Mouse (Mus musculus) neural tube, embryonic 10.5 days (tissue): ENCODE measurements around the gene Pawr.
A peak's percentile ranks its signal among the peaks of the same experiment; 100 is the strongest.
"Not testable (repeated sequence)": the region's sequence is repeated elsewhere in the genome, so short reads cannot be mapped to it uniquely, and the experiment has no call there.

ENCODE experiments used
- DNase-seq: peaks from one replicate; pipeline ENCODE4 v3.0.0-alpha.2; 2017; ENCODE audit warnings: low spot score; ENCODE audit errors: extremely low spot score

Pawr gene

GRCm38 (mm10) chr10:108313845-108314244 lies 18.1 kb upstream of the Pawr start:
- DNase-seq: no peak

- DNase-seq: no peak
Measured at GRCm38 (mm10) chr10:108314396-108314795, 17.5 kb upstream of the Pawr start.

- DNase-seq: no peak
Measured at GRCm38 (mm10) chr10:108315236-108315635, 16.7 kb upstream of the Pawr start.

- no peak for DNase-seq
Measured at GRCm38 (mm10) chr10:108328356-108328755, 3.6 kb upstream of the Pawr start.

DNA sequence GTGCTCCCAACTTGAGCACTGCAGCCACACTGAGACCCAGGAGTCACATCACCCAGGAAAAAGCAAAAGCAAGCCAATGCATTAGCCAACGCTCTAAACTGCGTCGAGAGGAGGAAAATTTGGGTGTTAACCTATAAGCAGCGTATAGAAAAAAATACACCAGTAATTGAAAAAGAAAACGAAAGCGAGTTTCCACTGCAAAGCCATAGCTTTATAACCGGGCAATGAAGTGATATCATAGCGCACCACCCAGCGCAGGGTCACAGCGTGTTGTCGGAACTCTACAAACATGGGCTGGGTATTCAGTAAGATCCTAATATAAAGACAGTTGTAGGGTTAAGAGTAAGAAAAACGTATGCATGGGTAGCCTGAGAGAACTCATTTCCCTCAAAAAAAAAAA lies 2.9 kb upstream of the Pawr start:
- no peak for DNase-seq

GRCm38 (mm10) chr10:108329771-108330170 lies 2.1 kb upstream of the Pawr start:
- DNase-seq: no peak

- DNase-seq: no peak
Measured at GRCm38 (mm10) chr10:108330964-108331363, 957 bp upstream of the Pawr start.

- DNase-seq: peak; percentile 76
Measured at GRCm38 (mm10) chr10:108332571-108333541, 935 bp downstream of the Pawr start.

- DNase-seq: peak; percentile 24
Measured at GRCm38 (mm10) chr10:108333642-108334041, 1.7 kb downstream of the Pawr start.

DNA sequence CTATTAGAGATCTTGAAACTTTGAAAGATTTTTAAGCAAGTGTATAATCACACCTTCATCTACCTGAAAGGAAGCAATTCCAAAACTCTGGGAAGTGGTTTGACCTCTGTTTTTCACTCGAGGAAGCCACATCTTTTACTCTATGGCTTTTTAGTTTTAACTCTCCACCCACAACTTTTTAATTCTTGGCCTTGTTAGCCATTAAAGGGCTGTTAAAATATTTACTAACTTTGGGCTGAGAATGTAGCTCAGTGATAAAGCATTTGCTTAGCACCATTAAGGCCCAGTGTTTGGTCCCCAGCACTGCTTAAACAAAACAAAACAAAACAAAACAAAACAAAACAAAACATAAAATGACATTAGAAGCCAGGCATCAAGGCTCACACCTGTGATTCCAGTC lies 2.2 kb downstream of the Pawr start:
- DNase-seq: no peak

DNA sequence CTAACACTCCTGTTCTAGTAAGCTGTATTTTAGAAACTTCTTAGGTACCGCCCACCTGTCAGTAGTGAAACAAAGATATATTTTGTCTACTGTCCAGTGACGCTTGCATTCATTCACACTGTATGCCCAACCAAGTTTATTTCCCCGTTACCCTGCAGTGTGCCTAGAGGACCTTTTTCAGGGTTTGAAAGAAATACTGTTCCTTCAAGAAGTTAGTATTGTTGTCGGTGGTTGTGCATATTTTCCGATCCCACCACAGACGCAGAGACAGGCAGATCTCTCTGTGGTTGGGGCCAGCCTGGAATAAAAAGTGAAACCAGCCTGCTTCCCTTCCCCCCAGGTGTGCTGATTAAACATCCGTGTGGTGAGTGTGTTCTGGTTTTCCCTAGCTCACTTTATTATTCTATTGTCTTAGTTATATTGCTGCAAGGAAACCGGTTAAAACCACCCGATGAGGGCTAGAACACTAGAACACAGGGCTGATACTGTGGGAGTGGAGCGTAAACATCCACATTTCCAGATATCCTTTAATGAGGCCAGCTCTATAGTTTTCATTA lies 3.9 kb downstream of the Pawr start:
- DNase-seq: no peak

- DNase-seq: no peak
Measured at GRCm38 (mm10) chr10:108336581-108336980, 4.7 kb downstream of the Pawr start.

DNA sequence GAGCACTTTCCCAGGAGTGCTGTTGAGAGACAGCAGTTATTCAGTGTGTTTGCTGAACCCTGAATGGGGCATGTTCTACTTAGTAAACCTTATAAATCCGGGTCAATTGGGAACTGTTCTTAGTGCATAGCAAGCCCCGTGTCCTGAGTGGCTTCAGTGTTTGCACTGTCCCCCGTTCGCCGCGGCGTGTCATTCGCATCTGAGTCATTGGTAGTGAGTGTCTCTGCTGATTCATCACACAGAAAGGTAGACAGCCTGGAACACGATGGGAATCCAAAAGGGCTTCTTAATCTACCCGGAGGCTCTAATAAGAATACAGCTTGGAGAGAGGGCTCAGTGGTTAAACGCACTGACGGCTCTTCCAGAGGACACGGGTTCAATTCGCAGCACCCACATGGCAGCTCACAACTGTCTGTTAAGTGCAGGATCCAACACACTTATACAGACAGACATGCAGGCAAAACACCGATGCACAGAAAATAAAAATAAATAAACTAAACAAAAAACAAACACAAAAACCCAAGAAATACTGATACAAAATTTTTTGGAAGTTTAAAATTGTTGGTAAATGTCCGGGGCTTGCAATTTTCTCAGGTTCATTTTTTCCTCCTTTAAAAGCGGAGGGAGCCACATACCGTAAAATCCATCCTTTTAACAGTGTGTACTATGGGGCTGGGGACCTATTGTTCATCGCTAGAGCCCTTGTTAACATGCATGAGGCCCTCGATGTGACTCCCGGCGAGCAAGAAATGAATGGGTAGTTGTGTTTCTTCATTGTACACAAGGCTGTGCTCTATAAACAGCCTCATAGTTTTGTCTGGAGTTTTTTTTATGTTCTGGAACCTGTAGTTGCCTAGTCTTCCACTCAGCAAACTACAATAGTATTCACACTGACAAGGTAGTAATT lies 6.4 kb downstream of the Pawr start:
- no peak for DNase-seq

DNA sequence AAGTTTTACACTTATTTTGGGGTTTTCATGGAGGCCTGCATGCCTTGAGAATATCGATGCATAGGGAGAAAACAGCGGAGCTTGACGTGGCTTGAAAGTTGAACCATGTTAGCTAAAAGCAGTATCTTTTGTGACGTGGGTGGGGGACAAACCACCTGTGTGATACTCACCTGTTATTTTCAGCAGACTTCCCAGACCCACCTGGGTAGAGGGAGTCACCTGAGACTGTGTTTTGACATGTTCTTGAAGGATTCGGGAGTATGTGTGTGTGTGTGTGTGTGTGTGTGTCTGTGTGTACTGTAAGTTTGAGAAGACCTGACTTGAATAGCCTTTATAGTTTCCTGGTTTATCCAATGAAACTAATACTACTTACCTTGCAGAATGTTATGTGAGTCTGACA lies 7.2 kb downstream of the Pawr start:
- no peak for DNase-seq

- no peak for DNase-seq
Measured at GRCm38 (mm10) chr10:108339872-108340271, 8.0 kb downstream of the Pawr start.

DNA sequence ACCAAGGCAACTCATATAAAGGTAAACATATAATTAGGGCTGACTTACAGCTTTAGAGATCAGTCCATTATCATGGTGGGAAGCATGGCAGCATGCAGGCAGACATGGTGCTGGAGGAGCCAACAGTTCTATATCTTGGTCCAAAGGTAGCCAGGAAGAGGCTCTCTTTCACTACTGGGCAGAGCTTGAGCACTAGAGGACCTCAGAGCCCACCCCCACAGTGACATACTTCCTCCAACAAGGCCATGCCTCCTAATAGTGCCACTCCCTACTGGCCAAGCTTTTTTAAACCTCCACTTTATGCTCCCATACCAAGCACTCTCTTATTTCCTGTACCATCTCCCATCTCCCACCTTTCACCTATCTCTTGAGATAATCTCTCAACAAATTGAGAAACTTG lies 11.8 kb downstream of the Pawr start:
- no peak for DNase-seq

DNA sequence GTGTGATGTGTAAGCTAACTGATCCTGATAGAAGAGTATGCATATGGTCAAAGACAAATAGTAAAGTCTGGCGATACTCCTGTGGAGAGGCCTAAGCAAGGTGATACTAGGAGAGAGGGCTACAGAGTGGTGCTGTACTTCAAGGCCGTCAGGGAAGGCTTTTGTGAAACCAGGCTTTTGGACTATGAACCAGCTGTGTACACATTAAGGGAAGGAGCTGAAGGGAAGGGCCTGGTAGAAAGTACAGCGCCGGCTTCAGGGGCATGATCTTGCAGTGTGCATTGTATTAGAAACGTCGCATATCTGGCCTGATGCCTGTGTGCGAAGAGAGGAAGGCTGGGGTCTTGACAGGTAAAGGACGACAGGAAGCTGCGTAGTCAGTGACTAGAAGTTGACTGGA lies 13.2 kb downstream of the Pawr start:
- no peak for DNase-seq

- not testable (repeated sequence) for DNase-seq
Measured at GRCm38 (mm10) chr10:108346301-108346700, 14.4 kb downstream of the Pawr start.

DNA sequence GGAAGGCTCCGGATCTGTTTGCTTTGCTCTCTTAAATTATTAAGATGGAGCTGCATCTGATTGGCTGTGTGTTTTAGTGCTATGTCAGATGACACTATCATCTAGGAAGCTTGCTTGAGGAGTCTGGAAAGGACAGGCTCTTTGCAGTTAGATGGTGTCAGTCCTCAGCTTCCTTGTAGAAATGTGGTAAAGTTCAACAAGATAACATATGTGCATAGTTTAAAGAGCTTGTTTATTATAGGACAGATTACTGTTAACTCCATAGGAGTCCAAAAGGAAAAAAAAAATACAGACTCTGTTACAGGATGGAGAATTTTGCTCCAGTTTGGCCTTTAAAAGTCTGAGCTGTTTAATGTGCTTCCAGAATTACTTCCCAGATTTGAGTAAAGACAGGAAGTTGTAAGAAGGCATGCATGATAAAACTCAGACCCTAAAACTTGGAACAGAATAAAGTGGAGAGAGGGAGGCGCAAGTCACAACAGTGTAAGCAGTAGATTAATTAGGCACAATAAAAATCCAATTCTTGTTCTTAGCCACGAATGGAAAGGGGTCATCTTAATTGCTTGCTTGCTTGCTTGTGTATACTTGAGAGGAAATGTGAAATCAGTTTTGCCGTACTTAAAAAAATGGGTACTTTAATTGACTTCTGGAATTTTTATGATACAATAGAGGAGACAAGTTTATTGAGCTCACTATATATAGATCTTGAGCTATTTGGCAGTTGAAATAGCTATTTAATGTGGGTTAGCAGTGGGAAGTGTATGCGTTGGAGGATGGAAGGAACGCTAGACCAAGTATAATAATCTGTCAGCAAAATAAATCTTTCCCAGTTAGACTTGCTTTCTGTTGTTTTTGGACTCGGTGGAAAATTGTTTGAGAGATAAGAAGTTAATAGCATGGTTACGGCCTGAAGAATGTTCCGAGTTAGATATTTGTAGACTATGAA lies 18.5 kb downstream of the Pawr start:
- DNase-seq: no peak

- DNase-seq: no peak
Measured at GRCm38 (mm10) chr10:108352944-108353343, 21.0 kb downstream of the Pawr start.
